Mouse (Mus musculus) limb, embryonic 11.5 days (tissue): ENCODE results near the gene Ncan. TPM values are rescaled to one million over a fixed set of nuclear protein-coding genes. Genes with fewer than 3 reads are reported as not detected.
A peak's percentile ranks its signal among the peaks of the same experiment; 100 is the strongest.

Experiments used
- ATAC-seq: fragments of 200-750 bp; cut with Nextera tagmentation; 2 replicates; pipeline ENCODE4 v1.8.0; 2017; ENCODE audit warnings: low read depth; ENCODE audit not compliant: insufficient number of reproducible peaks, low FRiP score, low TSS enrichment
- DNase-seq: peaks from one replicate; pipeline ENCODE4 v3.0.0-alpha.2; 2015; ENCODE audit warnings: low spot score
- H3K27ac ChIP-seq: fragments of 300-500 bp; sonication (generic); replicated peaks from 2 replicates; pipeline ENCODE4 v1.5.1; 2014; ENCODE audit warnings: low read depth, mild to moderate bottlenecking, low read length
- H3K27me3 ChIP-seq: fragments of 300-500 bp; sonication (generic); 2 replicates; pipeline ENCODE4 v1.6.1; 2014; ENCODE audit warnings: mild to moderate bottlenecking, low read length, mixed read lengths; ENCODE audit not compliant: control insufficient read depth, insufficient read depth
- H3K36me3 ChIP-seq: fragments of 300-500 bp; sonication (generic); 2 replicates; pipeline ENCODE4 v1.6.1; 2014; ENCODE audit warnings: mild to moderate bottlenecking, low read length, moderate library complexity, mixed read lengths; ENCODE audit not compliant: control insufficient read depth, insufficient read depth
- H3K4me1 ChIP-seq: fragments of 300-500 bp; sonication (generic); 2 replicates; pipeline ENCODE4 v1.6.1; 2014; ENCODE audit warnings: low read length, mixed read lengths; ENCODE audit not compliant: control insufficient read depth, insufficient read depth
- H3K4me2 ChIP-seq: fragments of 300-500 bp; sonication (generic); 2 replicates; pipeline ENCODE4 v1.6.1; 2014; ENCODE audit warnings: low read depth, mild to moderate bottlenecking, moderate library complexity; ENCODE audit not compliant: severe bottlenecking
- H3K4me3 ChIP-seq: fragments of 300-500 bp; sonication (generic); 2 replicates; pipeline ENCODE4 v1.5.1; 2014; ENCODE audit warnings: low read depth, low read length
- H3K9ac ChIP-seq: fragments of 300-500 bp; sonication (generic); 2 replicates; pipeline ENCODE4 v1.6.1; 2014; ENCODE audit warnings: mild to moderate bottlenecking, low read length
- H3K9me3 ChIP-seq: fragments of 300-500 bp; sonication (generic); 2 replicates; pipeline ENCODE4 v1.6.1; 2016; ENCODE audit warnings: low read length; ENCODE audit not compliant: control insufficient read depth
- WGBS: fragments of 180-500 bp; shearing (Covaris S2); extraction: QIAGEN DNeasy Blood & Tissue Kit; methylation state at CpG from one replicate; pipeline ENCODE4 v1.1.7; 2014; 5-methylcytosine and 5-hydroxymethylcytosine counted together
- polyA plus RNA-seq: library from polyadenylated mRNA; unstranded; fragments of >200 nt; fragmentation: Nextera tagmentation; extraction: Ambion mirVana; gene quantifications from 2 replicates; pipeline ENCODE4 v1.2.1, GENCODE M21; 2014

Gene Ncan
- polyA plus RNA-seq, 1 experiment from 2014 or later = 0.60 TPM

DNA sequence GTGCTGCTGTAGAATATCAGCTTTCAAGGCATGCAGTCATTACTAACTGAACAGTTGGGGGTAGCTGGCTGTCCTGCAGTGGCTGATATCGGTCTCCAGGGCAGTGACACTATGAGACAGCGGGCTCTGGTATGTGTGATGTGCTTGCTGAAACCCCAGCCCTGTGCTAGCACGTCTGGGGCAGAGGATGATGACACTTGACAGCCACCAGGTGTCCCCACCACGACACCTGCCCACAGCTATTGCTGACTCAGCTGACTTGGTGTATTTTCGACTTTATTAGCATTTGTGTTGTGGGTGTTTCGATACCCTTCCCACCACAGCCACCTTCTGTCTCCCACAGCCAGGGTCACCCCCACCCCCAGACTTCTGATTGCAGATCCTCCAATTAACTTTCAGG, 16.2 kb downstream of the Ncan start:
- no peaks in the 10 kb centered on the region for H3K36me3 ChIP-seq
- no peaks in the 10 kb centered on the region for H3K9me3 ChIP-seq
- H3K4me2 ChIP-seq = no peak overlapping the region
- no peak overlapping the region for H3K4me3 ChIP-seq
- ATAC-seq (no peak), DNase-seq (no peak)
- H3K27me3 ChIP-seq = peaks cover 3% of the 10 kb centered on the region; the same call in 1 of the 2 replicates
- H3K27ac ChIP-seq = no peak overlapping the region
- H3K4me1 ChIP-seq = no peaks in the 10 kb centered on the region
- 21% methylated on average over 6 of the region's 6 CpGs for whole genome bisulfite sequencing
- H3K9ac ChIP-seq = no peak overlapping the region

DNA sequence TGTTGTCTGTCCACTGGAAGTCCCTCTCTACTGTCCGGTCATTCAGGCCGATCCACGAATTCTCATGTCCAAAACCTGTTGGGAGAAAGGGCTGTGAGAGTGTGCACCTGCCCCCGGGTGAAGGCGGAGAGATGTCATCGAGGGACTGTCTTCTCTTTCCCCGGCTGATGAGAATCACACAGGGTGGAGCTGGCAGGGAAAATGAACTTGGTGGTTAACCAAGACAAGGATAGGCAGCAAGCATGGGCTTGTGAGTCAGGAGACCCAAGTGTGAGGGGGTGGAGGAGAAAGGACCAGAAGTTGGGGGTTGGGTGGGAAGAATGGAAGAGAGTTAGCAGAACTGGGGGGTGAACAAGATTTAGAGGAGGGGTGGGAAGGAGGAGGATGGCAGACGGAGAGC, 20.4 kb downstream of the Ncan start:
- H3K4me2 ChIP-seq = no peak overlapping the region
- H3K9ac ChIP-seq = no peak overlapping the region
- H3K36me3 ChIP-seq = no peaks in the 10 kb centered on the region
- H3K4me1 ChIP-seq = no peaks in the 10 kb centered on the region
- no peak for ATAC-seq
- no peaks in the 10 kb centered on the region for H3K27me3 ChIP-seq
- H3K9me3 ChIP-seq = no peaks in the 10 kb centered on the region
- H3K27ac ChIP-seq = no peak overlapping the region
- no peak for DNase-seq
- H3K4me3 ChIP-seq = no peak overlapping the region
- WGBS = 81% methylated on average over 8 of the region's 8 CpGs

DNA sequence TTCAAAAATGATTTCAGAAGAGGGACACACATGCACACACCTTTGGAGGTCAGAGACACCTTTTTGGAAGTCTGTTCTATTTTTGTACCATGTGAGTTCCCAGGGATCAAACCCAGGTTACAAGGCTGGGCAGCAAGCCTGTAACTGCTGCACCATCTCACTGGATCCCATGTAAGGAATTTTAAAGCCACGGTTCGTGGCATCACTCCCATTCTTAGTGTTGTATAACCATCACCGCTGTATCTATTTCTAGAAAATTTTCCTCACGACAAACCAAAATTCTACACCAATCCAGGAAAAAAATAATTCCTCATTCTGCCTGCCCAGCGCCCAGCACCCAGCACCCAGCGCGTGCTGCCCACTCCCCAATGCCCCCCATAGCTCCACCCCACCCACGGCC, 21.4 kb downstream of the Ncan start:
- H3K4me2 ChIP-seq = no peak overlapping the region
- H3K4me3 ChIP-seq = no peak overlapping the region
- H3K4me1 ChIP-seq = no peaks in the 10 kb centered on the region
- DNase-seq (no peak), ATAC-seq (no peak)
- H3K36me3 ChIP-seq = no peaks in the 10 kb centered on the region
- H3K9ac ChIP-seq = no peak overlapping the region
- no peaks in the 10 kb centered on the region for H3K9me3 ChIP-seq
- 70% methylated on average over 8 of the region's 8 CpGs for WGBS
- no peak overlapping the region for H3K27ac ChIP-seq
- H3K27me3 ChIP-seq = no peaks in the 10 kb centered on the region

DNA sequence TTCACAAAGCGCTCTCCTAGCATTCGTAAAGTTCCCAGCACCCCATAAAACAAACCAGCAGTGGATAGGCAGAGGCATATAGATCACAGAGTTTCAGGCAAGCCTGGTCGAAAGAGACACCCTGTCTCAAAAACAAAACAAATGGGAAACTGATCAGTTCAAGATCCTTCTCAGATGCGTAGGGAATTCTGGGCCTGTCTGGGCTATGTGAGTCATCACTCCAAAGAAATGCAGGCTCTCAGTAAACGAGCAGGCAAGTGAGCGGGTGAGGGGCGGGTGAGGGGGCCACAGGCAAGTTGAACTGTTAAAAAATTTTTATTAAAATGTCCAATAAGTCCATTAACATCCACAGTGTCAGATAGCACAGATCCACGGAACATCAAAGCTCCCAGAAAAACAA, 27.9 kb downstream of the Ncan start:
- no peak overlapping the region for H3K27ac ChIP-seq
- H3K4me3 ChIP-seq = no peak overlapping the region
- WGBS = 49% methylated on average over 8 of the region's 8 CpGs
- no peak overlapping the region for H3K9ac ChIP-seq
- ATAC-seq (no peak), DNase-seq (no peak)
- H3K27me3 ChIP-seq = peaks cover 27% of the 10 kb centered on the region
- peaks cover 4% of the 10 kb centered on the region; the same call in 1 of the 2 replicates for H3K4me1 ChIP-seq
- no peaks in the 10 kb centered on the region for H3K9me3 ChIP-seq
- no peaks in the 10 kb centered on the region for H3K36me3 ChIP-seq
- H3K4me2 ChIP-seq = no peak overlapping the region

DNA sequence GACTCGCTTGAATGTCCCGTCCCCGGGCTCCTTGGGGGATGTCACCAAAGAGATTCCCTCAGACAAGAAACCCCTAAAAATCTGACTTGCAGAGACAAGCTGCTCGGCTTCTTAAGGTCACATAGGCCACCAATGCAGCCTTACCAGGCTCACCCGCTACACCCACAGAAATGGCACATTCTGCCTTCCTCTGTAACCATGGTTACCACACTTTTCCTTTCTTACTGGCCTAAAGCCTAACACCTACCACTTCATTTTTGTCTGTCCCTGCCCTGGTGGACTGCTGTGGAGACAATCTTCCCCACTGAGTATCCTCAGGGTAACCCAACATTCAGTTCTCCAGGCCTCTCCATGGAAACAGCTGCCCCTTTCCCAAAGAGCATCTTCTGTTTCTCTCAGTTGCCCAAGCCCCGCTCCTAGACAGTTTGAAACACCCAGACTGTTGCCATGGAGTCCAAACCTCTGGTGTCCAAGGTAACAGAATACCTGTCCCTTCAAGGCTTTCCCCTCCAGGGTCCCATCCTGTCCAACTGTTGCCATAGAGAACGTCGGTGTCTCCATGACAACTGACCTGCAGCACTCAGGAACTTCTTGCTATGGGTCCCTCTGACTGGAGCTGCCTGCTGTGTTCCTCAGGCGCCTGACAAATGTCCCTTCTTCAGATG, 31.2 kb downstream of the Ncan start:
- Histone ChIP-seq H3K4me1 (peaks cover 6% of the 10 kb centered on the region), H3K4me2 (no peak overlapping the region), H3K36me3 (no peaks in the 10 kb centered on the region), H3K27ac (no peak overlapping the region), H3K4me3 (no peak overlapping the region), H3K9me3 (no peaks in the 10 kb centered on the region), H3K9ac (no peak overlapping the region), H3K27me3 (peaks cover 60% of the 10 kb centered on the region)
- ATAC-seq = no peak
- no peak for DNase-seq
- WGBS = 67% methylated on average over 9 of the region's 9 CpGs

DNA sequence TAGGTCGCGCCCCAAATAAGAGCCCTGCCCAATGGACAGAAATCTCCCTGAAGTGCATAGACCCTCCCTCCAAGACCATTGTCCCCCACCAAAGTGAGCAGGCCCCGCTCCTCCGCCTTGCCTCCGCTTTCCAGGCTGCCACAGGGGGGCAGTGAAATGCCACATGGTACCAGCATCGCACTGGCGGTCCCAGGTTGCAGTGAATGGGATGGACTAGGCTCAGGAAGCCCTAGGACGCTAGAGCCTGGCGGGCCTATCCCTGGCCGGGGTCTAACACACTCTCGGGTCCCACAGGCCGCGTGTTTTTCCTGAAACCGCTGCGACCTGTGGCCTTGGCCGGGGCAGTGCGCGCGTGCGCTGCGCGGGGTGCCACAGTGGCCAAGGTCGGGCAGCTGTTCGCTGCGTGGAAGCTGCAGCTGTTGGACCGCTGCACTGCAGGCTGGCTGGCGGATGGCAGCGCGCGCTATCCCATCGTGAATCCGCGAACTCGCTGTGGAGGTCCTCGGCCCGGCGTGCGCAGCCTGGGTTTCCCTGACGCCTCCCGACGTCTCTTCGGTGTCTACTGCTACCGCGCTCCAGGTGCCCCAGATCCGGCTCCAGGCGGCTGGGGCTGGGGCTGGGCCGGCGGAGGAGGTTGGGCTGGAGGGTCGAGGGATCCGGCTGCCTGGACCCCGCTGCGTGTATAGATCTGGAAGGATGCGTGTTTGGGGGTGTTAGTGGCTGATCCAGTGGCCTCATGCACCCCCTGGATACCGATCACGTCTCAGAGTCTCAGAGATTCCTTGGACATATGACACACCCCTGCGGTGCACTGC, 32.6 kb downstream of the Ncan start:
- Histone ChIP-seq H3K36me3 (no peaks in the 10 kb centered on the region), H3K27me3 (peaks cover 73% of the 10 kb centered on the region), H3K4me3 (peak overlapping the region; percentile 31), H3K9me3 (no peaks in the 10 kb centered on the region), H3K4me1 (peaks cover 15% of the 10 kb centered on the region), H3K4me2 (peak overlapping the region; percentile 78), H3K9ac (peak overlapping the region; percentile 35; the same call in 1 of the 2 replicates), H3K27ac (no peak overlapping the region)
- ATAC-seq (peak; percentile 41; the same call in 1 of the 2 replicates), DNase-seq (peak; percentile 80)
- 5% methylated on average over 56 of the region's 56 CpGs for WGBS

DNA sequence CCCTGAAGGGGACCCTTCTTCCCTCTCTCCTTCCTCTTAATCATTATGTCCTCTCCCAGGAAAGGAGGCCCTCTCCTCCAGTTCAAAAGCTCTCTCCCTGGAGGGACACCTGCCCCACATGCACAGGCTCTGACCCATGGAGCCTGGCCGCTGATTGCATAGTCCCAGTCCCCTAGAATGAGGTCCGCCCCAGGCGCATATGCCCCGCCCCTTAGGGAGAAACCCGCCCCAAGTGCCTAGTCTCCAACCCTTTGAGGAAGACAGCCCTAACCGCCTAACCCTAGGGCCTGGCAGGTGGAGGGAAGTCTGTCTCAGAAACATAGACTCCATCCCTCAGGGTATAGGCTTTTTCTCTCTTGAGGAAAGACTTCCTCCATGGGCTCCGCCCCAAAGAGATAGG, 33.4 kb downstream of the Ncan start:
- peaks cover 79% of the 10 kb centered on the region for H3K27me3 ChIP-seq
- H3K9me3 ChIP-seq = no peaks in the 10 kb centered on the region
- H3K36me3 ChIP-seq = no peaks in the 10 kb centered on the region
- H3K4me1 ChIP-seq = peaks cover 15% of the 10 kb centered on the region
- H3K4me3 ChIP-seq = no peak overlapping the region
- H3K4me2 ChIP-seq = no peak overlapping the region
- ATAC-seq (no peak), DNase-seq (no peak)
- WGBS = 8% methylated on average over 7 of the region's 7 CpGs
- H3K27ac ChIP-seq = no peak overlapping the region
- H3K9ac ChIP-seq = no peak overlapping the region

DNA sequence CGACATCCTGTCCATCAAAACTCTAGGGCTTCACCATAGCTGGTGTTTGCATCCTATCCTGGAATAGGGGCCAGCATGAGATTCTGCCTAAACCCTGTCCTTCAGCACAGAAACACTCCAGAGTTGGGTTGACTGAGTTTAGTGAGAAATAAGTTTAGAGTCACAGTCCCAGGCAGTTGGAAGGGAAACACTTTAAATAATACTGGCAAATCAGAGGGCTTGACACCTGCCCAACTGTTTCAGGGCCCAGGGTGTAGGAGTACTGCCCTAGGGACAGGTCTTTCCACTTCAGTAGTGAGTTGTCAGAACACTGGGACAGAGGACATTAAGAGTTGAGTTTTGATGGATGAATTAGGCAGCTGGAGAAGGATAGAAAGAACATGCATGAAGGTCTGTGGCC, 34.5 kb downstream of the Ncan start:
- no peaks in the 10 kb centered on the region for H3K36me3 ChIP-seq
- H3K4me2 ChIP-seq = no peak overlapping the region
- no peak for ATAC-seq
- DNase-seq = no peak
- H3K4me3 ChIP-seq = no peak overlapping the region
- no peak overlapping the region for H3K27ac ChIP-seq
- H3K27me3 ChIP-seq = peaks cover 81% of the 10 kb centered on the region
- peaks cover 15% of the 10 kb centered on the region for H3K4me1 ChIP-seq
- no peaks in the 10 kb centered on the region for H3K9me3 ChIP-seq
- no peak overlapping the region for H3K9ac ChIP-seq
- 61% methylated on average over 1 of the region's 1 CpGs for WGBS
